Mouse (Mus musculus) intestine, postnatal 0 days (tissue): ENCODE data around the gene Rbms1. TPM values are rescaled to one million over a fixed set of nuclear protein-coding genes. Genes with fewer than 3 reads are reported as not detected.
A peak's percentile ranks its signal among the peaks of the same experiment; 100 is the strongest.

Source experiments
- ATAC-seq: fragments of 200-750 bp; cut with Nextera tagmentation; 2 replicates; pipeline ENCODE4 v1.8.0; 2017; ENCODE audit warnings: mild to moderate bottlenecking, moderate TSS enrichment, moderate library complexity
- H3K27ac ChIP-seq: fragments of 300-500 bp; sonication (generic); 2 replicates; pipeline ENCODE4 v1.5.1; 2014; ENCODE audit warnings: mild to moderate bottlenecking, low read depth, low read length, moderate library complexity
- H3K27me3 ChIP-seq: fragments of 300-500 bp; sonication (generic); replicated peaks from 2 replicates; pipeline ENCODE4 v1.6.1; 2014; ENCODE audit warnings: low read length, mixed read lengths; ENCODE audit not compliant: control insufficient read depth, insufficient read depth
- H3K36me3 ChIP-seq: fragments of 300-500 bp; sonication (generic); 2 replicates; pipeline ENCODE4 v1.6.1; 2014; ENCODE audit warnings: mild to moderate bottlenecking, moderate library complexity; ENCODE audit not compliant: control insufficient read depth, insufficient read depth
- H3K4me1 ChIP-seq: fragments of 300-500 bp; sonication (generic); replicated peaks from 2 replicates; pipeline ENCODE4 v1.6.1; 2014; ENCODE audit warnings: antibody characterized with exemption, low read length, mixed read lengths; ENCODE audit not compliant: control insufficient read depth, insufficient read depth
- H3K4me2 ChIP-seq: fragments of 300-500 bp; sonication (generic); replicated peaks from 2 replicates; pipeline ENCODE4 v1.6.1; 2014; ENCODE audit warnings: low read depth, mild to moderate bottlenecking, moderate library complexity
- H3K4me3 ChIP-seq: fragments of 300-500 bp; sonication (generic); 2 replicates; pipeline ENCODE4 v1.5.1; 2014; ENCODE audit warnings: low read depth, low read length
- H3K9ac ChIP-seq: fragments of 300-500 bp; sonication (generic); 2 replicates; pipeline ENCODE4 v1.6.1; 2014; ENCODE audit warnings: mild to moderate bottlenecking, low read depth, low read length
- H3K9me3 ChIP-seq: fragments of 300-500 bp; sonication (generic); 2 replicates; pipeline ENCODE4 v1.6.1; 2016; ENCODE audit warnings: mixed run types; ENCODE audit not compliant: control insufficient read depth
- CTCF ChIP-seq: sonication (generic); IDR thresholded peaks from 2 replicates; pipeline ENCODE4 v1.5.1; 2016; ENCODE audit warnings: low read depth, mild to moderate bottlenecking, control low read depth, antibody characterized with exemption, moderate library complexity
- WGBS: fragments of 180-500 bp; shearing (Covaris S2); extraction: QIAGEN DNeasy Blood & Tissue Kit; methylation state at CpG from one replicate; pipeline ENCODE4 v1.1.7; 2014; 5-methylcytosine and 5-hydroxymethylcytosine counted together
- polyA plus RNA-seq: library from polyadenylated mRNA; unstranded; fragments of >200 nt; fragmentation: Nextera tagmentation; extraction: Ambion mirVana; gene quantifications from 2 replicates; pipeline ENCODE4 v1.2.1, GENCODE M21; 2015

Gene Rbms1
- polyA plus RNA-seq, 1 experiment from 2014 or later: 41.4 TPM

DNA sequence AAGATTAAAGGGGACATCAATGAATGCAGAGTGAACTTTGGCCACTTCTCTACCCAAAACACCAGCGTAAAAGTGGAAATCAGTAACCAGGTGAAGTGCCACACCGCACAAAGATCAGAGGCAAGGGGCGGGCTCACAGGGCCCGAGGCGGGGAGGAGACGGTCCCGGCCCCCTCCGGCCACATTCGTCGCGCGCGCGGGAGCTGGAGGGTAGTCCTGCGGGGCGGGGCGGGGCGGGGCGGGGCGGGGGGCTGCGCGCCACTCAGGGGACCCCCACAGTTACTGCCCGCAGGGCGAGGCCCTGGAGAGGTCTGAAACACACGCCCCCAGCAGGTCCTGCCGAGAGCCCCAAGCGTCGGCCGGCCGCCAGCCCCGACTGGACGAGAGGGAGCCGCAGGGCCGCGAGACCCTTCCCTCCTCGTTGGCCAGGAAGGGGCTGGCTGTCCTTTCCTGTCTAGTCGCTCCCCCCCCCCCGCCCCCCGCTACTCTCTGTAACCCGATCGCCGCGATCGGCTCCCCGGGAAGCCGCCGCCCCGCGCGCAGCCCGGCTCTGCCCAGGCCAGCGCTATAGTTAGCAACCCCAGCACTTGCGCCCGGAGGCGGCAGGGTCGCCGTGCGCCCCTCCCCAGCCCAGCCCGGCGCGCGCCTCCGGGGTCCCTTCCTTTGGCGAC is 856 bp downstream of the Rbms1 start:
- peak overlapping the region; percentile 64 for H3K4me3 ChIP-seq
- TF ChIP-seq CTCF: no peak
- H3K27me3 ChIP-seq: no peaks in the 10 kb centered on the region
- peak overlapping the region; percentile 64 for H3K9ac ChIP-seq
- no peaks in the 10 kb centered on the region for H3K36me3 ChIP-seq
- ATAC-seq: peak; percentile 83
- H3K27ac ChIP-seq: peak overlapping the region; percentile 84
- H3K4me1 ChIP-seq: no peaks in the 10 kb centered on the region
- H3K9me3 ChIP-seq: no peaks in the 10 kb centered on the region
- peak overlapping the region; percentile 98 for H3K4me2 ChIP-seq
- WGBS: 1% methylated on average over 46 of the region's 64 CpGs

GRCm38 (mm10) chr2:60961281-60961680 is 1.7 kb downstream of the Rbms1 start:
- Histone ChIP-seq H3K27me3 (no peaks in the 10 kb centered on the region), H3K4me2 (peak overlapping the region; percentile 98), H3K27ac (no peak overlapping the region), H3K4me3 (peak overlapping the region; percentile 64), H3K9me3 (no peaks in the 10 kb centered on the region), H3K36me3 (no peaks in the 10 kb centered on the region), H3K9ac (no peak overlapping the region), H3K4me1 (no peaks in the 10 kb centered on the region)
- ATAC-seq: no peak
- no peak for TF ChIP-seq CTCF
- 48% methylated on average over 5 of the region's 5 CpGs for WGBS

- WGBS: 53% methylated on average over 3 of the region's 3 CpGs
- TF ChIP-seq CTCF: no peak
- ATAC-seq: no peak
Observed at GRCm38 (mm10) chr2:60948241-60948640, 14.8 kb downstream of the Rbms1 start.

DNA sequence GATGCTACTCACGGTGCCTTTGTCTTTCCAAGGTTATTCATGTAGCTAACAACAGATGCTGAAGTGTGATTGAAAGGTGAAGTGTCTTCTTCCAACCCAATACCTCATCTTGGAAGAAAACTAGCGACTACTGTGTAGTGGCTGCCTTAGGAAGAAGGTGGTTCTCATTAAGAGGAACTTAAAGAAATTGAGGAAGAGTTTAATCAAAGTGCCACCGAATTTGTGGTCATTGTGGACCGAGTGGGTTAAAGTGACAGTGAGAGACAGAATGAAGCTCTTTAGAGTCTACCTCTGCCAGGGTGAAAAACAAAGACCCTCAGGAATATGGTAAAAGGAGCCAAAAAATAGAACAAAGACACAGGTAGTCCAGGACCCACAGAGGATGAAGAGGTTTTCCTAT is 15.2 kb downstream of the Rbms1 start:
- no peaks in the 10 kb centered on the region for H3K9me3 ChIP-seq
- no peak for ATAC-seq
- no peaks in the 10 kb centered on the region for H3K36me3 ChIP-seq
- no peak overlapping the region for H3K4me3 ChIP-seq
- no peak overlapping the region for H3K27ac ChIP-seq
- 92% methylated on average over 4 of the region's 4 CpGs for WGBS
- no peak overlapping the region for H3K9ac ChIP-seq
- H3K4me2 ChIP-seq: no peak overlapping the region
- no peak for TF ChIP-seq CTCF
- no peaks in the 10 kb centered on the region for H3K27me3 ChIP-seq
- H3K4me1 ChIP-seq: no peaks in the 10 kb centered on the region

More at GRCm38 (mm10) chr2:60948241-60948640, 14.8 kb downstream of the Rbms1 start:
- H3K4me2 ChIP-seq: no peak overlapping the region
- H3K4me1 ChIP-seq: no peaks in the 10 kb centered on the region
- no peak overlapping the region for H3K9ac ChIP-seq
- no peak overlapping the region for H3K27ac ChIP-seq
- H3K9me3 ChIP-seq: no peaks in the 10 kb centered on the region
- no peaks in the 10 kb centered on the region for H3K36me3 ChIP-seq
- H3K4me3 ChIP-seq: no peak overlapping the region
- H3K27me3 ChIP-seq: no peaks in the 10 kb centered on the region

DNA sequence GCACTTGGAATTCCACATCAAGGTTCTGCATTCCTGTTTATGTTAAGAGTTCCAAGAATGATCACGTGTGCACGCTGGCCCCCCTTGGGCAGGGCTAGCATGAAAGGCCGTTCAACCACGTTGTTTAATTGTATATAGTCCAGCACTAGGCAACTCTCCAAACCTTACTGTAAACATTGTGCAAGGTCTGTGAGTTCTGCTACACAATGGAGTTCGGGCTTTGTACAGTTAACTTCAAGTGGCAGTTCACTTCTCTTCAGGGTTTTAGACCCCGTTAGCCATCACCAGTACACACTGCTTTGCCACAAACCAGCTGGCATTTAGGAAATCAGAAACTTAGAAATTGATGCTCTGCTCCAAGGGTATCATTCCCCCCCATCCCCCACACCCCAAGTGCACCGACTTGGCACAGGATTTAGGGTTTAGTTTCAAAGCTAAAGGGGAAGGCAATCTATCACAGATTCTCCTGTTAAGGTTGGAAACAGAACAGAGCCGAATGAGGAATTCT is 22.5 kb downstream of the Rbms1 start:
- no peak for TF ChIP-seq CTCF
- no peak overlapping the region for H3K27ac ChIP-seq
- H3K4me3 ChIP-seq: peak overlapping the region; percentile 6; the same call in 1 of the 2 replicates
- no peaks in the 10 kb centered on the region for H3K9me3 ChIP-seq
- peak; percentile 65 for ATAC-seq
- no peaks in the 10 kb centered on the region for H3K36me3 ChIP-seq
- 46% methylated on average over 8 of the region's 8 CpGs for WGBS
- H3K9ac ChIP-seq: no peak overlapping the region
- peak overlapping the region; percentile 51 for H3K4me2 ChIP-seq
- H3K4me1 ChIP-seq: no peaks in the 10 kb centered on the region
- no peaks in the 10 kb centered on the region for H3K27me3 ChIP-seq

DNA sequence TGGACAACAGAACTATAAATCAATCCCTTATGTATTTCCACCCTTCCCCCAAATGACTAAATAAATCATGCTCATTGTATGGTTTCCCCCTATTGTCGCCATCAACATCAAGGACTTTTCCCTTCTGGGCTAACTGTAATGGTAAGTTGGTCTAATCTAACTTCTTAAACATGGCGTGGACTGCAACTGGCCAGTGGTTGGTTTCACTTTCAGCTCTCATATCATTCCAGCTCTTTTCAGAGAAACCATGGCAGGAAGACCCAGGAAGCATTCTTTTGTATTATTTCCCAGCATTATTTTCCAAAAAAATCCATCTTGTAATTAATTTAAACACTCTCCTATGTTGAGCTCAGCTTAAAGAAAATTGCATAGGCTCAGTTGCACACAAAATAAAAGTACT is 23.0 kb downstream of the Rbms1 start:
- Histone ChIP-seq H3K36me3 (no peaks in the 10 kb centered on the region), H3K27me3 (no peaks in the 10 kb centered on the region), H3K4me2 (peak overlapping the region; percentile 51), H3K9ac (no peak overlapping the region), H3K27ac (no peak overlapping the region), H3K4me3 (peak overlapping the region; percentile 6; the same call in 1 of the 2 replicates), H3K4me1 (no peaks in the 10 kb centered on the region), H3K9me3 (no peaks in the 10 kb centered on the region)
- ATAC-seq: no peak
- TF ChIP-seq CTCF: no peak
- 46% methylated on average over 2 of the region's 2 CpGs for WGBS
